Mouse (Mus musculus) CH12.LX (cell line): Measurements from ENCODE around the gene Kcnk18.

Source experiments
- CHD2 ChIP-seq: IDR thresholded peaks from 2 replicates; pipeline ENCODE4 v1.6.1; 2011; ENCODE audit warnings: low read length, improper control_type of control experiment
- CTCF ChIP-seq, 2 experiments: IDR thresholded peaks in 1 of 2; conservative IDR thresholded peaks in 1 of 2; 2 replicates each; pipeline ENCODE4 v1.5.1; 2011 to 2012; ENCODE audit warnings: low read depth in 2 of 2, low read length in 2 of 2, improper control_type of control experiment in 1 of 2, inconsistent platforms in 1 of 2, mild to moderate bottlenecking in 1 of 2, moderate library complexity in 1 of 2
- KAT2A ChIP-seq: IDR thresholded peaks from 2 replicates; pipeline ENCODE4 v1.6.1; 2012; ENCODE audit warnings: low read length, improper control_type of control experiment, inconsistent platforms; ENCODE audit not compliant: insufficient replicate concordance
- POLR2A ChIP-seq: IDR thresholded peaks from 2 replicates; pipeline ENCODE4 v1.6.1; 2011; ENCODE audit warnings: low read depth, mild to moderate bottlenecking, improper control_type of control experiment, low read length
- RCOR1 ChIP-seq: conservative IDR thresholded peaks from 2 replicates; pipeline ENCODE4 v1.6.1; 2012; ENCODE audit warnings: low read depth, mild to moderate bottlenecking, inconsistent platforms, low read length, improper control_type of control experiment
- ZKSCAN1 ChIP-seq: IDR thresholded peaks from 2 replicates; pipeline ENCODE4 v1.6.1; 2012; ENCODE audit warnings: low read depth, inconsistent platforms, low read length, improper control_type of control experiment, borderline replicate concordance

GRCm38 (mm10) chr19:59188981-59189380 is 30.0 kb upstream of the Kcnk18 start:
- TF ChIP-seq ZKSCAN1: no peak
- no peak for TF ChIP-seq CTCF (conservative IDR thresholded peaks at IDR 0.05 in 1 of 2, IDR thresholded peaks at IDR 0.05 in 1 of 2; ENCODE audit: low read depth in 2 of 2, low read length in 2 of 2)
- TF ChIP-seq KAT2A: no peak
- TF ChIP-seq POLR2A: no peak
- no peak for TF ChIP-seq RCOR1
- TF ChIP-seq CHD2: no peak
